Mouse (Mus musculus): Measurements from ENCODE around the gene Cct7. TPM values are rescaled to one million over a fixed set of nuclear protein-coding genes. Genes with fewer than 3 reads are reported as not detected.

Gene Cct7
- polyA plus RNA-seq, 1 experiment from 2014 or later = 224 TPM

DNA sequence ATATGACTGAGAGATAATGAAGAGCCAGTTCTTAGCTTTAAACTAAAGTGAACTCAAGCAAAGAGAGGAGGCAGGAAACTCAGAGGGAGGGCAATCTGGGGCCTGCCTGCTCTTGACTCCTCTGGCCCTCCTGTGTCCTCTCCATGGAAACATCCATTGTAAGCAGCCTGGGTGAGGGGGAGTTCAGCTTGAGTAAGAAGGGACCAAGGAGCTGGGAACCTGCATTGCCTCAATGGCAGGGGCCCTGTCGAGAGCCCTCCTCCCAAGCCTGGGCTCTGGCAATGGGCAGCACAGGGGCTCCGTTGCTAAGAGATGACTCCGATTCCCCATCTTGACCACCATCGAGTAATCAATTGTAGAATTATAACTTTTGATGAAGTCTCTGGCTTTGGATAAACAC lies 37.2 kb downstream of the Cct7 start:
- no peak overlapping the region for H3K9ac ChIP-seq (ENCODE audit: low read depth, low read length)
- no peaks in the 10 kb centered on the region for H3K36me3 ChIP-seq (ENCODE audit: control insufficient read depth, insufficient read depth)
- peaks cover 24% of the 10 kb centered on the region for H3K27me3 ChIP-seq (ENCODE audit: control insufficient read depth, insufficient read depth, low read depth, low read length)
- H3K4me3 ChIP-seq (ENCODE audit: low read depth, low read length) = no peak overlapping the region
- no peak overlapping the region for H3K4me2 ChIP-seq (ENCODE audit: low read depth, low read length)
- H3K27ac ChIP-seq (ENCODE audit: low read length) = no peak overlapping the region
- no peak for ATAC-seq (ENCODE audit: low read depth)
- 61% methylated on average over 4 of the region's 4 CpGs for WGBS (ENCODE audit: insufficient replicate concordance)
- H3K9me3 ChIP-seq (replicated peaks; ENCODE audit: control insufficient read depth, low read length) = no peaks in the 10 kb centered on the region
- no peaks in the 10 kb centered on the region; the same call in 1 of the 2 replicates for H3K4me1 ChIP-seq (ENCODE audit: control insufficient read depth, low read depth, low read length)

DNA sequence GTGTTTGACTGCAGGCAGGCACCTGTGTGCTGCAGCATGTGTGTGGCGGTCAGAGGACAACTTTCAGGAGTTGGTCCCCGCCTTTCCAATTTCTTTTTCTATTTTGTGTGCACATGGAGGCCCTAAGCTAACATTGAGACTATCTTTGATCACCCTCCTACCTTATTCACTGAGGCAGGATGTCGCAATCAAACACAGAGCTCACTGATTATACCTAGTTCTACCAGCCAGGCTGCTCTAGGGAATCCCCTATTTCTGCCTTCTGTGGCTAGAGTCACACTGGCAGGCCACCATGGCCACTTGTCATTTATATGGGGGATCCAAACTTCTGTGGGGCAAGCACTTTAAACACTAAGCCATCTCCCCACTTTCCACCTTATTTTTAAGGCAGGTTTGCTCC lies 38.4 kb downstream of the Cct7 start:
- no peaks in the 10 kb centered on the region for H3K9me3 ChIP-seq (replicated peaks; ENCODE audit: control insufficient read depth, low read length)
- no peak overlapping the region for H3K4me3 ChIP-seq (ENCODE audit: low read depth, low read length)
- 35% methylated on average over 3 of the region's 3 CpGs for WGBS (ENCODE audit: insufficient replicate concordance)
- H3K36me3 ChIP-seq (ENCODE audit: control insufficient read depth, insufficient read depth) = no peaks in the 10 kb centered on the region
- H3K27ac ChIP-seq (ENCODE audit: low read length) = no peak overlapping the region
- H3K4me2 ChIP-seq (ENCODE audit: low read depth, low read length) = no peak overlapping the region
- H3K27me3 ChIP-seq (ENCODE audit: control insufficient read depth, insufficient read depth, low read depth, low read length) = peaks cover 12% of the 10 kb centered on the region
- no peaks in the 10 kb centered on the region for H3K4me1 ChIP-seq (ENCODE audit: control insufficient read depth, low read depth, low read length)
- no peak overlapping the region for H3K9ac ChIP-seq (ENCODE audit: low read depth, low read length)
- no peak for ATAC-seq (ENCODE audit: low read depth)

DNA sequence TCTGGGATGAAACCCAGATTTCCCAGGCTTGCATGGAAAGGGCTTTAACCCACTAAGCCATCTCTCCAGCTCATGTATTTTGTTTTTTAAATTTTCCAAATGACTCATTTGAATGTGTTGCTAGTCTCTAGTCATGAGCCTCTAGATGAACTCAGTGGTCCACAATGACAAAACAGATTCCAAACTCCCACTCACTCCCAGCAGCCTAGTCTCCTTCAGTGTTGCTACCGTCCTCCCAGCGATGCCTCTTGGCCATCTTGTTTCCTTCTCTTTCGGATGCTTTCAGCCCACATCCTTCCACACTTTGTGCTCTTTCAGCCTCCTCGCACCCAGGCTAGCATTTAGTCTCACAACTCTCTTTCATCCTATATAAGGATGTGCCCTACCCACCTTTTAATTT lies 38.9 kb downstream of the Cct7 start:
- WGBS (ENCODE audit: insufficient replicate concordance) = 65% methylated on average over 4 of the region's 4 CpGs
- H3K27me3 ChIP-seq (ENCODE audit: control insufficient read depth, insufficient read depth, low read depth, low read length) = peaks cover 7% of the 10 kb centered on the region

DNA sequence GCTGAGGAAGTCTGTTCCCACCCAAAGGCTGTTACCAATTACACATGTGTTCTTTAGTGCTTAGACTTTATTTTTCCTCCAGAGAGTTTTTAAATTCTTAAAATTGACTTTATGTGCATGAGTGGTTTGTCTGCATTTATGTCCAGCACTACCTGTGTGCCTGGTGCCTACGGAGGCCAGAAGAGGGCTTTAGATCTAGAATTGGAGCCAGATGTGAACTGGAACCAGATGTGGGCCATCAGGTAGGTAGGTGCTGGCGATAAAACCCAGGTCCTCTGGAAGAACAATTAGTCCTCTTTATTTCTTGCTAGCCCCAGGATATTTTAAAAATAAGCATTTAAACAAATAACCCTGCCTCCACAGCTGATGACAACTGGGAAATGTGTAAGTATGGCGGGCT lies 40.3 kb downstream of the Cct7 start:
- WGBS (ENCODE audit: insufficient replicate concordance) = 57% methylated on average over 3 of the region's 3 CpGs
- no peaks in the 10 kb centered on the region for H3K36me3 ChIP-seq (ENCODE audit: control insufficient read depth, insufficient read depth)
- no peak for ATAC-seq (ENCODE audit: low read depth)
- no peaks in the 10 kb centered on the region for H3K27me3 ChIP-seq (ENCODE audit: control insufficient read depth, insufficient read depth, low read depth, low read length)
- H3K27ac ChIP-seq (ENCODE audit: low read length) = no peak overlapping the region
- H3K4me3 ChIP-seq (ENCODE audit: low read depth, low read length) = no peak overlapping the region
- no peak overlapping the region for H3K9ac ChIP-seq (ENCODE audit: low read depth, low read length)
- H3K4me1 ChIP-seq (ENCODE audit: control insufficient read depth, low read depth, low read length) = no peaks in the 10 kb centered on the region
- H3K9me3 ChIP-seq (replicated peaks; ENCODE audit: control insufficient read depth, low read length) = no peaks in the 10 kb centered on the region
- no peak overlapping the region for H3K4me2 ChIP-seq (ENCODE audit: low read depth, low read length)

More for the DNA sequence above, 38.9 kb downstream of the Cct7 start:
- H3K9ac ChIP-seq (ENCODE audit: low read depth, low read length) = no peak overlapping the region
- H3K4me1 ChIP-seq (ENCODE audit: control insufficient read depth, low read depth, low read length) = no peaks in the 10 kb centered on the region
- no peak overlapping the region for H3K4me3 ChIP-seq (ENCODE audit: low read depth, low read length)
- H3K9me3 ChIP-seq (replicated peaks; ENCODE audit: control insufficient read depth, low read length) = no peaks in the 10 kb centered on the region
- no peak overlapping the region for H3K27ac ChIP-seq (ENCODE audit: low read length)
- H3K4me2 ChIP-seq (ENCODE audit: low read depth, low read length) = no peak overlapping the region
- no peak for ATAC-seq (ENCODE audit: low read depth)
- H3K36me3 ChIP-seq (ENCODE audit: control insufficient read depth, insufficient read depth) = no peaks in the 10 kb centered on the region

DNA sequence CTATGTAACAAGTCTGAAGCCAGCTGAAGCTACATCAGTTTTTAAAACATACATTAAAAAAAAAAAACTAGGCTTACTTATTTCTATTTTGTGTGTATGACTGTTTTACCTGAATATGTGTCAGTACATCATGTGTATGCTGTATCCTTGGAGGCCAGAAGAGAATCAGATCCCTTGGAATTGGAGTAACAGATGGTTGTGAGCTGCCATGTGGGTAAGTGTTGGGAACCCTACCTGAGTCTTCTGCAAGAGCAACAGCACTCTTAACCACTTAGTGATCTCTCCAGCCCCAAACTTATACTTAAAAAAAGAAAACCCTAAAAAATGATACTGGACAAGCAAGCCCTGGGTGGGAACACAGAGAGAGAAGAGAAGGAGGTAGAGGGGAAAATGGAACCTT lies 45.7 kb downstream of the Cct7 start:
- H3K36me3 ChIP-seq (ENCODE audit: control insufficient read depth, insufficient read depth) = no peaks in the 10 kb centered on the region
- no peak overlapping the region for H3K27ac ChIP-seq (ENCODE audit: low read length)
- H3K9me3 ChIP-seq (replicated peaks; ENCODE audit: control insufficient read depth, low read length) = no peaks in the 10 kb centered on the region
- no peak overlapping the region for H3K4me3 ChIP-seq (ENCODE audit: low read depth, low read length)
- peaks cover 8% of the 10 kb centered on the region for H3K27me3 ChIP-seq (ENCODE audit: control insufficient read depth, insufficient read depth, low read depth, low read length)
- no peak for ATAC-seq (ENCODE audit: low read depth)
- H3K9ac ChIP-seq (ENCODE audit: low read depth, low read length) = no peak overlapping the region
- H3K4me2 ChIP-seq (ENCODE audit: low read depth, low read length) = no peak overlapping the region
- no peaks in the 10 kb centered on the region for H3K4me1 ChIP-seq (ENCODE audit: control insufficient read depth, low read depth, low read length)

DNA sequence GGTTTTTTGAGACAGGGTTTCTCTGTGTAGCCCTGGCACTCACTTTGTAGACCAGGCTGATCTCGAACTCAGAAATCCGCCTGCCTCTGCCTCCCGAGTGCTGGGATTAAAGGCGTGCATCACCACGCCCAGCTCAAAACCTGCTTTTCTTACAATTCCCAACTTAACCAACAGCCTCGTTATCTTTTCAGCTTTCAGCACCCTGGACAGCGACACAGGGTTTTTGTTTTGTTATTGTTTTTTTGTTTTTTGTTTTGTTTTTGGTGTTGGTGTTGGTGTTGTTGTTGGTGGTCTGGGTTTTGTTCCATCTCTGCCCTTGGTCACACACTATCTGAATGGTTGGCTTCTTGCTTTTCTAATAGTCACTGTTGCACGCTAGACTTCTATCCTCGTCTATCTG lies 46.8 kb downstream of the Cct7 start:
- ATAC-seq (ENCODE audit: low read depth) = no peak
- Histone ChIP-seq H3K27ac (ENCODE audit: low read length) (no peak overlapping the region), H3K4me1 (ENCODE audit: control insufficient read depth, low read depth, low read length) (no peaks in the 10 kb centered on the region; the same call in 1 of the 2 replicates), H3K27me3 (ENCODE audit: control insufficient read depth, insufficient read depth, low read depth, low read length) (peaks cover 19% of the 10 kb centered on the region), H3K4me3 (ENCODE audit: low read depth, low read length) (no peak overlapping the region), H3K9me3 (replicated peaks; ENCODE audit: control insufficient read depth, low read length) (no peaks in the 10 kb centered on the region), H3K36me3 (ENCODE audit: control insufficient read depth, insufficient read depth) (no peaks in the 10 kb centered on the region), H3K4me2 (ENCODE audit: low read depth, low read length) (no peak overlapping the region), H3K9ac (ENCODE audit: low read depth, low read length) (no peak overlapping the region)
- 44% methylated on average over 9 of the region's 9 CpGs for WGBS (ENCODE audit: insufficient replicate concordance)

DNA sequence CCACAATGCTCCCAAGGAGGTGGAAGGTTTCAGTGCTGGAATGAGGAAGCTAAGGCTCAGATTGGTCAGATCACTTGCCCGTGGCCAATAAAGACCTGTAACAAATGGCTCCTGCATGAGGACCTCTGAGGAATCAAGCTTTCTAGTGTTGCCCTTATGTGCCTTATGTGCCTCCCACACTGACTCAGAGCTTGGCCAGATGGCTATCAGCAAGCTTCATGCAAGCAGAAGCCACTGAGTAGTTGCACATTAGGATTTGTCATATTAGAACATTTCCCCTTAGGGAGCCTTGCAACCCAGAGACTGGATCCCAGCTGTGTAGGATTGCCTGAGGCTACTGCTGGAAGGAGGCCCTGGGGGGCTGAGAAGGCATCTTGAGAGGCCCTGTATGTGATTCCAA lies 49.1 kb downstream of the Cct7 start:
- H3K4me1 ChIP-seq (ENCODE audit: control insufficient read depth, low read depth, low read length) = no peaks in the 10 kb centered on the region; the same call in 1 of the 2 replicates
- no peak overlapping the region for H3K4me3 ChIP-seq (ENCODE audit: low read depth, low read length)
- no peaks in the 10 kb centered on the region for H3K9me3 ChIP-seq (replicated peaks; ENCODE audit: control insufficient read depth, low read length)
- no peak for ATAC-seq (ENCODE audit: low read depth)
- H3K9ac ChIP-seq (ENCODE audit: low read depth, low read length) = no peak overlapping the region
- H3K27me3 ChIP-seq (ENCODE audit: control insufficient read depth, insufficient read depth, low read depth, low read length) = peaks cover 33% of the 10 kb centered on the region
- H3K4me2 ChIP-seq (ENCODE audit: low read depth, low read length) = no peak overlapping the region
- no peak overlapping the region for H3K27ac ChIP-seq (ENCODE audit: low read length)
- 37% methylated on average over 1 of the region's 1 CpGs for WGBS (ENCODE audit: insufficient replicate concordance)
- no peaks in the 10 kb centered on the region for H3K36me3 ChIP-seq (ENCODE audit: control insufficient read depth, insufficient read depth)

DNA sequence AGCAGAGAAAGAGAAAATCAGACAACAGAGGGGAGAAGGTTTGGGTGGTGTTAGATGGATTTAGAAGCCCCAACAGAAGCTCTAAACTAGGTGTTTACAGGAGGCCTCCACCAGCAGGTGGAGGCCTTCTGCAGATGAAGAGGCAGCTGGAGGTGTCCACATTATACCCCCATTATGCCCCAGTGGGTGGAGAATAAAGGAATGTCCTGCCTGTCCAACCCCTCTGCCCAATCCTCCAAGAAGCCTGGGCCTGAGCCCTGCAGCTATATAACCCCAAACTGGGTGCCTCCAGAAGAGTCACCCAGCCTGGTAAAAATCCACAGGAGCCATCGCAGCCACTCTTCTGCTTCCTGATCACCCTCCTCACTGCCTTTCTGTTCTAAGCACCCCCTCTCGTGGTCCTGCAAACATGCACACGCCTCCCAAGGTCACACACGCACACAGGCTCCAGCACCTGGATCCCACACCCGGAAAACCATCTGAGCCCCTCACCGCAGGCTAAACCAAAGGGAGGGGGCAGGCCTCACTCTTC lies 50.3 kb downstream of the Cct7 start:
- no peak overlapping the region for H3K9ac ChIP-seq (ENCODE audit: low read depth, low read length)
- no peak overlapping the region for H3K27ac ChIP-seq (ENCODE audit: low read length)
- no peaks in the 10 kb centered on the region for H3K36me3 ChIP-seq (ENCODE audit: control insufficient read depth, insufficient read depth)
- no peaks in the 10 kb centered on the region; the same call in 1 of the 2 replicates for H3K4me1 ChIP-seq (ENCODE audit: control insufficient read depth, low read depth, low read length)
- H3K9me3 ChIP-seq (replicated peaks; ENCODE audit: control insufficient read depth, low read length) = no peaks in the 10 kb centered on the region
- no peak overlapping the region for H3K4me2 ChIP-seq (ENCODE audit: low read depth, low read length)
- H3K4me3 ChIP-seq (ENCODE audit: low read depth, low read length) = no peak overlapping the region
- ATAC-seq (ENCODE audit: low read depth) = no peak
- 7% methylated on average over 6 of the region's 6 CpGs for WGBS (ENCODE audit: insufficient replicate concordance)
- peaks cover 33% of the 10 kb centered on the region for H3K27me3 ChIP-seq (ENCODE audit: control insufficient read depth, insufficient read depth, low read depth, low read length)

DNA sequence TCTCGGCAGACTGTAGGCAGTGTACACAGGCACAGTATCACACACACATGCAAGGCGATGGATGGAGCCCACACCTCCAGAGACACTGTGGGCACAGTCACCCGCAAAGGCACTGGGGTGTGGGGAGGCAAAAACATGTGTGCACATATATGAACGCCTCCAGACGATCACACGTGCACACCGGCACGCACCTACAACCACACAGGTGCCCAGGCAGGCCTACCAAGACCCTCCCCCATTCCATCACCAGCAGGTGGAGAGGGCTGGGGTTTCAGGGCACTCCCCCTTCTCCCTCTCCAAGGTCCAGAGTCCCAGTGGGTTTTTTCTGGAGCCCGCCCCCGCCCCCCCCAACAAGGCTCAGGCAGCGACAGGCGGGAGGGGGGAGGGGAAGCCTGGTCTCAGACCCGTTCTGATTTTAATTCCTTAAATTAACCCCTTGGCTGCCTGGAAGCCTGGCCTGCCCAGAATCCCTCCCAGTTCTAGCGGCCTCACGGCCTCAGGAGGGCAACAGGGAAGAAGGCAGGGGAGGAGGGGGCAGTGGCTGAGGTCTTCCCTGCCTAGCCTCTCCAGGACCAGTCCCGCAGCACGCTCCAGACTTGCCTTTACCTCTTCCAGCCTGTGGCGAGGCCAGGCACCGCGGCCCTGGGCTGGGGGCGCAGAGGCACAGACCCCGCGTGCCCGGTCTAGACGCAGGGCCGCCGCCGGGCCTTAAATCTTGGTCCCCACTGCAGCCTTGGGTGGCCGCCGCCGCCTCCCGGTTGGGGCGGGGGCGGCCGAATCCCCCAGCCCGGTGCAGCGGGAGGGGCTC lies 51.0 kb downstream of the Cct7 start:
- Histone ChIP-seq H3K4me2 (ENCODE audit: low read depth, low read length) (peak overlapping the region; percentile 68), H3K4me3 (ENCODE audit: low read depth, low read length) (peak overlapping the region; percentile 60), H3K36me3 (ENCODE audit: control insufficient read depth, insufficient read depth) (no peaks in the 10 kb centered on the region), H3K9me3 (replicated peaks; ENCODE audit: control insufficient read depth, low read length) (no peaks in the 10 kb centered on the region), H3K4me1 (ENCODE audit: control insufficient read depth, low read depth, low read length) (no peaks in the 10 kb centered on the region; the same call in 1 of the 2 replicates), H3K27me3 (ENCODE audit: control insufficient read depth, insufficient read depth, low read depth, low read length) (peaks cover 33% of the 10 kb centered on the region), H3K9ac (ENCODE audit: low read depth, low read length) (no peak overlapping the region), H3K27ac (ENCODE audit: low read length) (no peak overlapping the region)
- WGBS (ENCODE audit: insufficient replicate concordance) = 1% methylated on average over 37 of the region's 37 CpGs
- no peak for ATAC-seq (ENCODE audit: low read depth)

All from liver, embryonic 16.5 days (tissue).